ENCODE assay signal across 25 mouse cellular contexts in genomic region chr13:57249851-57250250, GRCm38 (mm10).
"Had no signal": no experiment of that assay in that cellular context is flagged by ENCODE, and none has a peak within 500 bp of the region (broad histone marks: within the 10 kb centered on the region; RNA-seq: fewer than 3 reads in every experiment).

No protein-coding gene starts in this region.

- H3K27ac ChIP-seq: heart, embryonic 10.5 days; heart, embryonic 13.5 days; heart, embryonic 15.5 days; hindbrain, embryonic 13.5 days; hindbrain, embryonic 15.5 days; hindbrain, postnatal 0 days; kidney, embryonic 15.5 days; kidney, postnatal 0 days; left cerebral cortex, adult 2 months; limb, embryonic 10.5 days; limb, embryonic 12.5 days; liver, embryonic 13.5 days; liver, embryonic 15.5 days had no signal

- H3K4me3 ChIP-seq: heart, embryonic 10.5 days; heart, embryonic 13.5 days; heart, embryonic 15.5 days; hindbrain, embryonic 13.5 days; hindbrain, embryonic 15.5 days; kidney, embryonic 15.5 days; left cerebral cortex, adult 2 months; limb, embryonic 10.5 days; limb, embryonic 12.5 days; liver, embryonic 13.5 days; liver, embryonic 15.5 days had no signal

- DNase-seq: gastrocnemius, postnatal 14 days; gastrocnemius, postnatal 36 days; heart, adult 18-20 months; heart, postnatal 14 days; heart, postnatal 36 days; kidney, adult 11 months; kidney, adult 2 months; kidney, adult 9 months; kidney, postnatal 14 days; kidney, postnatal 36 days; liver; liver, embryonic 13.5 days; liver, postnatal 0 days had no signal
